8 mouse cellular contexts compared by ENCODE assay signal in genomic region chr2:26561351-26562016, GRCm38 (mm10). TPM values are rescaled to one million over a fixed set of nuclear protein-coding genes. Genes with fewer than 3 reads are reported as not detected.
DNase-seq lines count a peak whose midpoint lies in the region; ATAC-seq and TF ChIP-seq lines count a peak whose summit lies in the region.

No protein-coding gene starts in this region.

- dilution Hi-C loops in CH12.LX (cut with MboI; ENCODE audit: extremely low pct_ligation_motif_present, extremely low pct_unique_long_range_greater_than_20kb, low sequenced_read_pairs): no loop called here

- WGBS in embryonic facial prominence, embryonic 14.5 days: 37% methylated on average over 6 of the region's 6 CpGs
- WGBS in hindbrain, embryonic 12.5 days: 40% methylated on average over 6 of the region's 6 CpGs
- 48% methylated on average over 6 of the region's 6 CpGs for whole genome bisulfite sequencing in limb, embryonic 14.5 days
- WGBS in neural tube, embryonic 12.5 days: 48% methylated on average over 6 of the region's 6 CpGs

- no peaks in the 10 kb centered on the region for H3K27me3 ChIP-seq in CH12.LX (replicated peaks)
- no peaks in the 10 kb centered on the region for H3K27me3 ChIP-seq in embryonic facial prominence, embryonic 14.5 days (replicated peaks; ENCODE audit: control insufficient read depth, insufficient read depth, low read length)
- H3K27me3 ChIP-seq in hindbrain, embryonic 12.5 days: no peaks in the 10 kb centered on the region
- no peaks in the 10 kb centered on the region for H3K27me3 ChIP-seq in limb, embryonic 14.5 days (ENCODE audit: control insufficient read depth, insufficient read depth, low read length)
- H3K27me3 ChIP-seq in neural tube, embryonic 12.5 days (replicated peaks): no peaks in the 10 kb centered on the region; the same call in 1 of the 2 replicates

- peaks cover 5 to 27% of the 10 kb centered on the region in 2 experiments for H3K4me1 ChIP-seq in CH12.LX (ENCODE audit: control insufficient read depth in 1 of 2, insufficient read depth in 2 of 2)
- H3K4me1 ChIP-seq in embryonic facial prominence, embryonic 14.5 days (ENCODE audit: control insufficient read depth, insufficient read depth, low read length): no peaks in the 10 kb centered on the region
- H3K4me1 ChIP-seq in hindbrain, embryonic 12.5 days: peaks cover 18% of the 10 kb centered on the region
- H3K4me1 ChIP-seq in limb, embryonic 14.5 days (ENCODE audit: control insufficient read depth, insufficient read depth, low read length): no peaks in the 10 kb centered on the region
- H3K4me1 ChIP-seq in neural tube, embryonic 12.5 days: peaks cover 19% of the 10 kb centered on the region

- no peak for TF ChIP-seq EP300 in CH12.LX (IDR thresholded peaks at IDR 0.05; ENCODE audit: low read length)

- peak; percentile 56 for DNase-seq in adrenal gland, adult 2 months
- no peak for DNase-seq in adrenal gland, postnatal 25 days
- DNase-seq in CH12.LX (ENCODE audit: extremely low read depth): peak; percentile 64
- DNase-seq in embryonic facial prominence, embryonic 14.5 days (ENCODE audit: low spot score): peak; percentile 83
- DNase-seq in limb, embryonic 14.5 days (ENCODE audit: low spot score): peak; percentile 82
- no peak for DNase-seq in spleen, adult 12 weeks (ENCODE audit: low spot score)

- peak; percentile 95 to 98 for TF ChIP-seq CTCF in CH12.LX (conservative IDR thresholded peaks at IDR 0.05 in 1 of 2, IDR thresholded peaks at IDR 0.05 in 1 of 2; ENCODE audit: low read depth in 2 of 2, low read length in 2 of 2)

- TF ChIP-seq POLR2A in CH12.LX (IDR thresholded peaks at IDR 0.05; ENCODE audit: low read depth, low read length): no peak
- TF ChIP-seq POLR2A in limb, embryonic 14.5 days (IDR thresholded peaks at IDR 0.05; ENCODE audit: borderline replicate concordance, extremely low read depth, insufficient read depth, insufficient read length): no peak

- no peak overlapping the region for H3K9ac ChIP-seq in CH12.LX (ENCODE audit: insufficient read depth, low read depth)
- H3K9ac ChIP-seq in embryonic facial prominence, embryonic 14.5 days (ENCODE audit: low read depth, low read length): no peak overlapping the region
- H3K9ac ChIP-seq in hindbrain, embryonic 12.5 days: no peak overlapping the region
- H3K9ac ChIP-seq in limb, embryonic 14.5 days (ENCODE audit: low read depth, low read length, severe bottlenecking): no peak overlapping the region
- H3K9ac ChIP-seq in neural tube, embryonic 12.5 days: no peak overlapping the region

- in situ Hi-C loops in CH12.LX (cut with MboI; ENCODE audit: low pct_ligation_motif_present, low pct_unique_long_range_greater_than_20kb, low sequenced_read_pairs): loop anchor here (5.0 to 10.0 kb wide), 2 partner anchors 234 to 397 kb away; no protein-coding TSS in a partner anchor

- no peak overlapping the region for H3K4me2 ChIP-seq in CH12.LX (ENCODE audit: insufficient read depth, low read depth, poor library complexity, severe bottlenecking)
- no peak overlapping the region for H3K4me2 ChIP-seq in embryonic facial prominence, embryonic 14.5 days (ENCODE audit: low read depth, low read length)
- H3K4me2 ChIP-seq in hindbrain, embryonic 12.5 days (replicated peaks): no peak overlapping the region
- H3K4me2 ChIP-seq in limb, embryonic 14.5 days (replicated peaks; ENCODE audit: low read depth, low read length, severe bottlenecking): no peak overlapping the region
- no peak overlapping the region for H3K4me2 ChIP-seq in neural tube, embryonic 12.5 days (replicated peaks)

- no peaks in the 10 kb centered on the region for H3K79me2 ChIP-seq in CH12.LX (replicated peaks; ENCODE audit: control insufficient read depth, extremely low read depth, insufficient read depth, poor library complexity, severe bottlenecking)

- H3K27ac ChIP-seq in CH12.LX (ENCODE audit: insufficient read depth, low read depth): no peak overlapping the region
- no peak overlapping the region for H3K27ac ChIP-seq in embryonic facial prominence, embryonic 14.5 days (replicated peaks; ENCODE audit: low read depth, low read length)
- no peak overlapping the region for H3K27ac ChIP-seq in hindbrain, embryonic 12.5 days
- H3K27ac ChIP-seq in limb, embryonic 14.5 days (replicated peaks; ENCODE audit: low read depth, low read length): no peak overlapping the region
- no peak overlapping the region for H3K27ac ChIP-seq in neural tube, embryonic 12.5 days

- no peaks in the 10 kb centered on the region for H3K9me3 ChIP-seq in CH12.LX (replicated peaks; ENCODE audit: low read length)
- H3K9me3 ChIP-seq in embryonic facial prominence, embryonic 14.5 days (ENCODE audit: control insufficient read depth, low read length): no peaks in the 10 kb centered on the region
- H3K9me3 ChIP-seq in hindbrain, embryonic 12.5 days (replicated peaks): no peaks in the 10 kb centered on the region
- H3K9me3 ChIP-seq in limb, embryonic 14.5 days (ENCODE audit: control insufficient read depth, low read length): no peaks in the 10 kb centered on the region
- H3K9me3 ChIP-seq in neural tube, embryonic 12.5 days: no peaks in the 10 kb centered on the region

- TF ChIP-seq RAD21 in CH12.LX (IDR thresholded peaks at IDR 0.05; ENCODE audit: low read depth, low read length): peak; percentile 98

- H3K36me3 ChIP-seq in CH12.LX (replicated peaks in 1 of 2; ENCODE audit: control insufficient read depth in 1 of 2, insufficient read depth in 1 of 2, low read length in 1 of 2): no peaks in the 10 kb centered on the region
- no peaks in the 10 kb centered on the region for H3K36me3 ChIP-seq in embryonic facial prominence, embryonic 14.5 days (ENCODE audit: control insufficient read depth, insufficient read depth, low read length)
- no peaks in the 10 kb centered on the region for H3K36me3 ChIP-seq in hindbrain, embryonic 12.5 days
- H3K36me3 ChIP-seq in limb, embryonic 14.5 days (ENCODE audit: control insufficient read depth, insufficient read depth, low read length): no peaks in the 10 kb centered on the region
- no peaks in the 10 kb centered on the region for H3K36me3 ChIP-seq in neural tube, embryonic 12.5 days

- ATAC-seq in embryonic facial prominence, embryonic 14.5 days (ENCODE audit: low read depth): peak; percentile 79
- peak; percentile 68 for ATAC-seq in hindbrain, embryonic 12.5 days (ENCODE audit: low FRiP score)
- ATAC-seq in limb, embryonic 14.5 days (ENCODE audit: low FRiP score, low read depth): peak; percentile 68; the same call in 1 of the 2 replicates
- ATAC-seq in neural tube, embryonic 12.5 days (ENCODE audit: low FRiP score, low read depth): peak; percentile 61

- no peak overlapping the region for H3K4me3 ChIP-seq in CH12.LX (replicated peaks in 1 of 3; ENCODE audit: low read depth in 2 of 3, low read length in 2 of 3, poor library complexity in 1 of 3)
- no peak overlapping the region for H3K4me3 ChIP-seq in embryonic facial prominence, embryonic 14.5 days (ENCODE audit: low read depth, low read length)
- H3K4me3 ChIP-seq in hindbrain, embryonic 12.5 days: no peak overlapping the region
- H3K4me3 ChIP-seq in limb, embryonic 14.5 days (replicated peaks; ENCODE audit: low read length): no peak overlapping the region
- H3K4me3 ChIP-seq in neural tube, embryonic 12.5 days: no peak overlapping the region

RNA-seq across cellular contexts. Expression of gene Egfl7, which starts 18.3 kb away (rescaled TPM):
- total RNA-seq in adrenal gland, adult 2 months (2021): 100 to 1,000 TPM in 1 of 2 experiments, 10 to 100 TPM in 1; 71.2 to 146 TPM
- 355 and 444 TPM in 2 replicates for polyA plus RNA-seq in adrenal gland, adult 2 months (2012; rRNA removed)
- total RNA-seq in adrenal gland, postnatal 25 days (2021): 159 and 211 TPM in 2 replicates
- total RNA-seq in CH12.LX (2012; rRNA removed) (35.0 and 39.3 TPM in 2 replicates), CH12.LX (2014; rRNA removed) (18.9 and 20.1 TPM in 2 replicates)
- polyA plus RNA-seq in CH12.LX (2012; ENCODE audit: insufficient read length, low read depth): 21.4 and 24.7 TPM in 2 replicates
- 110 and 119 TPM in 2 replicates for polyA plus RNA-seq in embryonic facial prominence, embryonic 14.5 days (2014; fragmentation: Nextera tagmentation; extraction: Ambion mirVana)
- polyA plus RNA-seq in hindbrain, embryonic 12.5 days (2016; fragmentation: Nextera tagmentation; extraction: Ambion mirVana): 61.4 and 72.1 TPM in 2 replicates
- 262 and 311 TPM in 2 replicates for polyA plus RNA-seq in limb, embryonic 14.5 days (2012; rRNA removed)
- polyA plus RNA-seq in limb, embryonic 14.5 days (2014; fragmentation: Nextera tagmentation; extraction: Ambion mirVana): 104 and 108 TPM in 2 replicates
- 74.8 and 76.1 TPM in 2 replicates for polyA plus RNA-seq in neural tube, embryonic 12.5 days (2016; fragmentation: Nextera tagmentation; extraction: Ambion mirVana)

RNA-seq across cellular contexts. Expression of gene Gm20532, which starts 25.0 kb away (rescaled TPM):
- not detected for total RNA-seq in adrenal gland, adult 2 months (2021)
- polyA plus RNA-seq in adrenal gland, adult 2 months (2012; rRNA removed): not detected in 2 replicates
- not detected in 2 replicates for total RNA-seq in adrenal gland, postnatal 25 days (2021)
- total RNA-seq in CH12.LX (2012; rRNA removed): not detected in 2 replicates
- total RNA-seq in CH12.LX (2014; rRNA removed): not detected in 2 replicates
- polyA plus RNA-seq in CH12.LX (2012; ENCODE audit: insufficient read length, low read depth): not detected in 2 replicates
- polyA plus RNA-seq in embryonic facial prominence, embryonic 14.5 days (2014; fragmentation: Nextera tagmentation; extraction: Ambion mirVana): not detected in 2 replicates
- polyA plus RNA-seq in hindbrain, embryonic 12.5 days (2016; fragmentation: Nextera tagmentation; extraction: Ambion mirVana): not detected in 2 replicates
- not detected in 2 replicates for polyA plus RNA-seq in limb, embryonic 14.5 days (2012; rRNA removed)
- polyA plus RNA-seq in limb, embryonic 14.5 days (2014; fragmentation: Nextera tagmentation; extraction: Ambion mirVana): not detected in 2 replicates
- not detected in 2 replicates for polyA plus RNA-seq in neural tube, embryonic 12.5 days (2016; fragmentation: Nextera tagmentation; extraction: Ambion mirVana)

RNA-seq across cellular contexts. Expression of gene Agpat2, which starts 42.7 kb away (rescaled TPM):
- total RNA-seq in adrenal gland, adult 2 months (2021): 100 to 1,000 TPM; 469 to 591 TPM
- 584 and 714 TPM in 2 replicates for polyA plus RNA-seq in adrenal gland, adult 2 months (2012; rRNA removed)
- 290 and 352 TPM in 2 replicates for total RNA-seq in adrenal gland, postnatal 25 days (2021)
- 11.1 and 14.2 TPM in 2 replicates for total RNA-seq in CH12.LX (2012; rRNA removed)
- 8.6 and 10.6 TPM in 2 replicates for total RNA-seq in CH12.LX (2014; rRNA removed)
- 9.5 TPM in 2 replicates for polyA plus RNA-seq in CH12.LX (2012; ENCODE audit: insufficient read length, low read depth)
- 25.1 and 26.7 TPM in 2 replicates for polyA plus RNA-seq in embryonic facial prominence, embryonic 14.5 days (2014; fragmentation: Nextera tagmentation; extraction: Ambion mirVana)
- polyA plus RNA-seq in hindbrain, embryonic 12.5 days (2016; fragmentation: Nextera tagmentation; extraction: Ambion mirVana): 11.7 and 13.1 TPM in 2 replicates
- 27.8 and 35.1 TPM in 2 replicates for polyA plus RNA-seq in limb, embryonic 14.5 days (2012; rRNA removed)
- polyA plus RNA-seq in limb, embryonic 14.5 days (2014; fragmentation: Nextera tagmentation; extraction: Ambion mirVana): 24.1 and 28.9 TPM in 2 replicates
- polyA plus RNA-seq in neural tube, embryonic 12.5 days (2016; fragmentation: Nextera tagmentation; extraction: Ambion mirVana): 7.1 TPM in 2 replicates

RNA-seq across cellular contexts. Expression of gene Notch1, which starts 45.0 kb away (rescaled TPM):
- total RNA-seq in adrenal gland, adult 2 months (2021): 10 to 100 TPM; 17.6 to 21.1 TPM
- 37.1 and 49.2 TPM in 2 replicates for polyA plus RNA-seq in adrenal gland, adult 2 months (2012; rRNA removed)
- total RNA-seq in adrenal gland, postnatal 25 days (2021): 17.7 and 24.8 TPM in 2 replicates
- 11.4 and 13.1 TPM in 2 replicates for total RNA-seq in CH12.LX (2012; rRNA removed)
- 0.86 and 0.98 TPM in 2 replicates for total RNA-seq in CH12.LX (2014; rRNA removed)
- polyA plus RNA-seq in CH12.LX (2012; ENCODE audit: insufficient read length, low read depth): 2.7 and 3.8 TPM in 2 replicates
- 29.9 and 35.8 TPM in 2 replicates for polyA plus RNA-seq in embryonic facial prominence, embryonic 14.5 days (2014; fragmentation: Nextera tagmentation; extraction: Ambion mirVana)
- 38.0 and 41.0 TPM in 2 replicates for polyA plus RNA-seq in hindbrain, embryonic 12.5 days (2016; fragmentation: Nextera tagmentation; extraction: Ambion mirVana)
- polyA plus RNA-seq in limb, embryonic 14.5 days (2012; rRNA removed): 28.1 and 40.2 TPM in 2 replicates
- 44.5 and 47.0 TPM in 2 replicates for polyA plus RNA-seq in limb, embryonic 14.5 days (2014; fragmentation: Nextera tagmentation; extraction: Ambion mirVana)
- polyA plus RNA-seq in neural tube, embryonic 12.5 days (2016; fragmentation: Nextera tagmentation; extraction: Ambion mirVana): 44.7 and 48.2 TPM in 2 replicates

Comparison
In these comparisons a context has a peak if more than half of its experiments do, and no peak if none do; other contexts are left out.
1. DNase-seq: peak in adrenal gland, adult 2 months (single experiment), CH12.LX (single experiment), embryonic facial prominence, embryonic 14.5 days (single experiment) and limb, embryonic 14.5 days (single experiment); none in adrenal gland, postnatal 25 days (single experiment) and spleen, adult 12 weeks (single experiment).
2. RNA of gene Agpat2, which starts 42.7 kb away (polyA plus RNA-seq): 584 to 714 TPM in adrenal gland, adult 2 months; 24.1 to 35.1 TPM in limb, embryonic 14.5 days, 25.1 to 26.7 TPM in embryonic facial prominence, embryonic 14.5 days, 11.7 to 13.1 TPM in hindbrain, embryonic 12.5 days, 9.5 TPM in CH12.LX and 7.1 TPM in neural tube, embryonic 12.5 days; every median in the first group is over 10 times any median in the second.
3. Peak in every context shown above with its lines, with median percentiles within 50 percentile points of each other: ATAC-seq.